Mouse (Mus musculus): Measurements from ENCODE around the gene Gm5934. TPM values are rescaled to one million over a fixed set of nuclear protein-coding genes. Genes with fewer than 3 reads are reported as not detected.
"Not testable (repeated sequence)": the region's sequence is repeated elsewhere in the genome, so short reads cannot be mapped to it uniquely, and the experiment has no call there.

Gene Gm5934
- not detected in 2 replicates for polyA plus RNA-seq (2011; ENCODE audit: insufficient read depth, insufficient read length, low replicate concordance, missing spikeins)

DNA sequence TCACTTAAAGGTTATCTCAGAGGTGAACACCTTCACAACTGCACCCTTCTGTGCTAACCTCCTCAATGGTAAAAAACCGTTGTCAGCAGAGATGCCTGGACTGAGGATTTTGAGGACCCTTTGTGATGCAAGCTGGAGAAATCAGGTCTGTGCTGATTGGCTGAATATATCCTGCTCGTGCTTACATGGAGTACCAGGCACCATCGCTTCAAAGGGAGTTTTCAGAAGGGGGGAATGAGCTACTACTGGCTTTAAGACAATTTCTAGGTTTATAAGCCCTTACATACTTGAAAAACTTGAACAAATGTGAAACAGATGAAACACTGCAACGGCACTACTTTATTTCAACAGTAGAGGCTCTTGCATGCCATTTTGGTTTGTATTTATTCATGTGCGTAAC lies at the start of gene Gm5934:
Gm5934 (minus strand) TSS at position 101 of the 400 bp plus-strand sequence.
- H3K4me1 ChIP-seq (ENCODE audit: control insufficient read depth, insufficient read depth, low read length); H3K27ac ChIP-seq (ENCODE audit: control insufficient read depth, insufficient read depth, low read depth, low read length, poor library complexity); H3K4me3 ChIP-seq (replicated peaks; ENCODE audit: control insufficient read depth, low read depth, low read length): not testable (repeated sequence)
- WGBS = 79% methylated on average over 5 of the region's 5 CpGs

Other genes with a start within 250 kb of the Gm5934 start
- gene Gm4297, start 74.1 kb upstream of the Gm5934 start, polyA plus RNA-seq (2011; ENCODE audit: insufficient read depth, insufficient read length, low replicate concordance, missing spikeins) = not detected in 2 replicates

Measured in bone marrow, adult 2 months (tissue).